Mouse (Mus musculus): Measurements from ENCODE around the gene Gli2.

Gene Gli2

DNA sequence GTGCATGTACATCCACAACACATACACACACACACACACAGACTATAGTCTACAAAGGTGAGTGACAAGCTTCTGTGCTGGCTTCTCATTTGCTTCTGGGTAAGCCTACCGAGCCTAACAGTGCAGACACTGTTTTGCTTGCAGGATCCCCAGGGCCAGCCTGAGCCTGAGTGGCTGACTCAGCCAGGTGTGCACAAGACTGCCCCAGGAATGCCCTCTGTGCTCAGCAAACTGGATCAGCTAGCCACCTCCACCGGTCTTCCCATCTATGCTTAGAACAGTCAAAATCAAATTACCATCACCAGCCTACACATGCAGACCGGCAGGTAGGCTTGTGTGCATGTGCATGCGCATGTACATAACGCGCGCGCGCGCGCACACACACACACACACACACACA is 97.6 kb downstream of the Gli2 start:
- no peak for DNase-seq (ENCODE audit: low read depth, low spot score)
- Histone ChIP-seq H3K36me3 (ENCODE audit: control insufficient read depth, insufficient read depth, low read length, poor library complexity, severe bottlenecking) (no peaks in the 10 kb centered on the region), H3K27me3 (ENCODE audit: control insufficient read depth, insufficient read depth, low read length, poor library complexity, severe bottlenecking) (no peaks in the 10 kb centered on the region)

DNA sequence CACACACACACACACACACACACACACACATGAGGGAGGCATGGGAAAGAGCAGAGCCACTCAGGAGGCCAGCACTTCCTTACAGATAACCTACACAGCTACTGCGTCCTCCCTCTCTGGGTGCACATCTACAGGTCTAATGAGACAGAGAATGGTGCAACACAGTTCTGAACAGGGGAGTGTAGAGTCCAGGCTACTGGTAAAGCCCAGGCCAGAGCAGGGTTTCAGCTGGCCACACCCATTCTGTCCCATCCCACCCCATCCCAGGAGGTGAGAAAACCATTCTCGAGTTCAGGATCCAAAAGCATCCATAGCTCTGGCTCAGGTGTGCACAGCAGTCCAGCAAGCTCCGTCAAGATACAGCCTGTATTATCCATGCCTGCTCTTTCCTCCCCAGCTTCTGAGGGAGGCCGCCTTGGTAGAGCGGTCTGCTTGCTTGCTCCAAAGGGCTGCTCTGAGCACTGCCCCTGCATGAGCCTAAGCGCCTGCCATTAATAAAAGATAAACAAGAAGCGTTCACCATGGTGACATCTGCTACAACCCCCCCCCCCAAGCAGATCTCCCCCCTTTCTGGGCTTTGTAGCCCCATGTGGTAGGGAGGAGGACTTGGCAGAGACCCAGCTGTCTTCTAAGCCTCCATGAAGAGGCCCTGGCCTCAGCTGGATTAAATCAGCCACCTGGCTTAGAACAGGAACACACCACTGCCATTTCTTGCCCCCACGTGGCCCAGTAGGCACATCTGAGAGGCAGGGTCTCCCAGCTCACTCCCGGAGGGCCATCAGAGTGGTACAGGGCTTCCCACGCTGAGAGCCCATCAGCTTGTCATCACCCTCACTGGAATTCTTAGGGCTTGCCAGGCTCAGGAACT is 98.8 kb downstream of the Gli2 start:
- H3K36me3 ChIP-seq (ENCODE audit: control insufficient read depth, insufficient read depth, low read length, poor library complexity, severe bottlenecking), result no peaks in the 10 kb centered on the region
- no peaks in the 10 kb centered on the region for H3K27me3 ChIP-seq (ENCODE audit: control insufficient read depth, insufficient read depth, low read length, poor library complexity, severe bottlenecking)
- no peak for DNase-seq (ENCODE audit: low read depth, low spot score)

DNA sequence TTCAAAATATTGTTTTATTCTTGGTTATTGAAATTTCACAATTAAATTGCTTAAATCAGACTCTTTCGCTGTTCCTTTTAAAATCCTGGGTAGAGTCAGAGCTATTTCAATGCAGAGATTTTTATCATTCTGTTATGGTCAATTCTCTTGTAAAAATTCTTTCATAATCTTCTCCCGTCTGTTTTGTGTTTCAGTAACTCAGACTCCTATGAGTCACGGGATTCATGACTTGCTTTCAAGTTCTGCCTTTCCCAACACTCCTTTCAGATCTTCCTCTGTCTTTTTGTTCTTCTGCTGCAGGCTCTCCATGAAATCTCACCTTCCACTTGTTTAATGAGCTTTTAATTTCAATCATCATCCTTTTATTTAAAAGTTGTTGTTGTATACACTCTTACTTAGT is 100.4 kb downstream of the Gli2 start:
- Histone ChIP-seq H3K36me3 (ENCODE audit: control insufficient read depth, insufficient read depth, low read length, poor library complexity, severe bottlenecking) (no peaks in the 10 kb centered on the region), H3K27me3 (ENCODE audit: control insufficient read depth, insufficient read depth, low read length, poor library complexity, severe bottlenecking) (no peaks in the 10 kb centered on the region)
- DNase-seq (ENCODE audit: low read depth, low spot score), result no peak

DNA sequence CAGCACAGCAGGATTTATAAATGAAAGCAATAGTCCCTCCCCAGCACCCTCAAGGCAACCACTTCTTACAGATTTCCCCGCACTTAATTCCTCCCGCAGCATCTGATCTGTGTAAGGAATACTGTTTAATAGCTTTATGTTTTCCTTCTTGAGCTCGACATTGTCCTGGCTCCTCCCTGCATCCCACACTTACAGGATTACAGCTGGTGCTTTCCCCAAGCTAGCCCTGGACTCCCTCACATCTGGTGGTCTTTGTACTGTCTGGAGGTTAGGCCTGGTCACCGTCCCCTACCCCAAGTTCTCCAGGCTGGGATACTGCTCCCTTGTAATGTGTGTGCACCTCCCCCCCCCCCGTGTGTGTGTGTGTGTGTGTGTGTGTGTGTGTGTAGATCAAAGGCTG is 101.1 kb downstream of the Gli2 start:
- H3K27me3 ChIP-seq (ENCODE audit: control insufficient read depth, insufficient read depth, low read length, poor library complexity, severe bottlenecking), result no peaks in the 10 kb centered on the region
- DNase-seq (ENCODE audit: low read depth, low spot score), result no peak

DNA sequence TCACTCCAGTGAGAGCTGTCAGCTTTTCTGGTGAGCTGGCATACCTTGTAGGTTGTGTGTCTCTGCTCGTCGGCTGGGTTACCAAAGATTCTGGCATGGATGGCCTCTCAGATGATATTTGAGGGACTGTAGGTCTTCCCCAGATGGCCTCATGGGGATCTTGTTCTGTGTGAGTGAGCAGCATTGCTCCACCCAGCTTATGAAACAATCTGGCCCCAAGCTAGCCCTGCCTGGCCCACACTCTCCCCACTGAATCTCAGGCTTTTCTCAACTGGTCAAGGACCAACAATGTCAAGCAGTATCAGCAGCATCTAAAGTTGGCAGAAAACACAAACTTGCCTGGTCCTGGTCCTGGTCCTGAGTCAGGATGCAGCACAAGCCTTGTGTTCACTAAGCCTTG is 105.0 kb downstream of the Gli2 start:
- Histone ChIP-seq H3K27me3 (ENCODE audit: control insufficient read depth, insufficient read depth, low read length, poor library complexity, severe bottlenecking) (no peaks in the 10 kb centered on the region), H3K36me3 (ENCODE audit: control insufficient read depth, insufficient read depth, low read length, poor library complexity, severe bottlenecking) (no peaks in the 10 kb centered on the region)
- DNase-seq (ENCODE audit: low read depth, low spot score), result no peak

More for the DNA sequence above, 101.1 kb downstream of the Gli2 start:
- no peaks in the 10 kb centered on the region for H3K36me3 ChIP-seq (ENCODE audit: control insufficient read depth, insufficient read depth, low read length, poor library complexity, severe bottlenecking)

DNA sequence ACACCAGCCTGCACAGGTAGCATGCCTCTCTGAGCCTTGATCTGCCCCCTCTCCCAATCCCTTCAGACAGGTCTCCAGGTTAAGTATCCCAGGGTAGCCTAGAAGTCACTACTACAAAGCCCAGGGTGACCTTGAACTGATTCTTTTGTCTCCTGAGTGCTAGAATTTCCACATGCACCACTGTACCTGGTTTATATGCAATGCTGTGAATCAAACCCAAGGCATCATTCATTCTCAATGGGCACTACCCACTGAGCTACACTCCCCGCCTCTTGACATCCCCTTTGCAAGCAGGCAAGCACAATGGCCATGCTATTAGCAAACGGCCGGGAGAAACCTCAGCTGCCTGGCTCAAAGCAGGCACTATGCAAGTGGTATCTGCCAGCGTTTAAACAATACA is 106.2 kb downstream of the Gli2 start:
- H3K36me3 ChIP-seq (ENCODE audit: control insufficient read depth, insufficient read depth, low read length, poor library complexity, severe bottlenecking), result no peaks in the 10 kb centered on the region
- H3K27me3 ChIP-seq (ENCODE audit: control insufficient read depth, insufficient read depth, low read length, poor library complexity, severe bottlenecking), result no peaks in the 10 kb centered on the region
- DNase-seq (ENCODE audit: low read depth, low spot score), result no peak

DNA sequence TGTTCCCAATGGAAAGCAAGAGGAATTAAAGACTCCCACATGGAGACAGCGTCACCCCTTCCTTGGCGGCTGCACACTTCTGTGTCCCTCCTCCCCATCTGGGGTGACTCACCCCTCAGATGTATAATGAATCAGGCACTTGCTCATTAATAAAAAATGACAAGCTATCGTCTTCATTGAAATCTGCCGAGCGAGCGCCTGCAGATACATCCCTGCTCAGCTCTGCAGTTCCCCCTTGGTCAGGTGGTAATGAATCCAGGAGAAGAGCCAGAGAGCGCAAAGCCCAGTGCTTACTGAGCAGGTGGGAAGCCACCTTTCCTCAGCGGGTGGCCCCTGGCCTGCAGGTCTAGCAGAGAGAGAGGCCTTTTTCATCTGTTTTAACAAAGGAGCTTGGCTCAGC is 112.1 kb downstream of the Gli2 start:
- H3K27me3 ChIP-seq (ENCODE audit: control insufficient read depth, insufficient read depth, low read length, poor library complexity, severe bottlenecking), result no peaks in the 10 kb centered on the region
- DNase-seq (ENCODE audit: low read depth, low spot score), result no peak
- no peaks in the 10 kb centered on the region for H3K36me3 ChIP-seq (ENCODE audit: control insufficient read depth, insufficient read depth, low read length, poor library complexity, severe bottlenecking)

DNA sequence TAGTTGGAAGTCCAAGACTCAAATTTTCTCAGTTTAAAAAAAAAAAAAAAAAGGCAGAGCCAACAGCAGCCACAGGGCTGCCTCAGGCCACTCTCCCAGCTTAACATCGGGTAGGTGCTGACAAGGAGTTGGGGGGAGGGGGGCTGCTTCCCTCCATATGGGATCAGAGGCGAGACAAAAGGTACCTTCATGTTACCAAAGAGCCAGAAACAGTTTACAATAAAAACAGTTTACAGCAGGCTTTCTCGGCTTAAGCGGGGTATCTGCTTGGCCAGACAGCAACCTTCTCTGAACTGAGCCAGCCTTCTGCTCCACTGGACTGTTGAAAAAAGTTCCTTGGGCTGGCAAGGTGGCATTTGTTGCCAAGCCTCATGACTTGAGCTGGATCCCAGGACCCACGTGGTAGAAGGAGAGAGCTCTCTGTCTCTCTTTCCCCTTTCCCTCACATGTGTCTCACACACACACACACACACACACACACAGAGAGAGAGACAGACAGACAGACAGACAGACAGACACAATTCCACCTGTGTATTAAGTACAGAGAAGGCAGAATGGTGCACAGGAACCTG is 113.1 kb downstream of the Gli2 start:
- Histone ChIP-seq H3K27me3 (ENCODE audit: control insufficient read depth, insufficient read depth, low read length, poor library complexity, severe bottlenecking) (no peaks in the 10 kb centered on the region), H3K36me3 (ENCODE audit: control insufficient read depth, insufficient read depth, low read length, poor library complexity, severe bottlenecking) (no peaks in the 10 kb centered on the region)
- DNase-seq (ENCODE audit: low read depth, low spot score), result no peak

DNA sequence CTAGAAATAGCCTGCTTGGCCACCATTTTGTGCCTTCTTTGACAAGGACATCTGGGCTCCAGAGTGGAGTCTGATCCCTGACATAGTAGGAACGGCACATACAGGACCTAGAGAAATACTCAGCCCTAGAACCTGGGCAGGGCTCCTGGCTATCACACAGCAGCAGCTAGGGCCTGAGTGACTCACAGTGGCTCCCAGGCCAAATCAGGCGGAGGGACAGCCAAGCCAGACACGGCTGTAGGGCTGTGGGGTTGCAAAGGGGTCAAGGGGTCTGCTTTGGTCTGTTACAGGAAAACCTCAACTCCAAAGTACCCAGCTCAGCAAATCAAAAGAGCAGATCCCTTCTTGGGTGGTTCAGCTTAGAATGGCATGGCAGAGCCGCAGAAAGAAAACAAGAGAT is 115.2 kb downstream of the Gli2 start:
- H3K27me3 ChIP-seq (ENCODE audit: control insufficient read depth, insufficient read depth, low read length, poor library complexity, severe bottlenecking), result no peaks in the 10 kb centered on the region
- DNase-seq (ENCODE audit: low read depth, low spot score), result no peak
- H3K36me3 ChIP-seq (ENCODE audit: control insufficient read depth, insufficient read depth, low read length, poor library complexity, severe bottlenecking), result no peaks in the 10 kb centered on the region

DNA sequence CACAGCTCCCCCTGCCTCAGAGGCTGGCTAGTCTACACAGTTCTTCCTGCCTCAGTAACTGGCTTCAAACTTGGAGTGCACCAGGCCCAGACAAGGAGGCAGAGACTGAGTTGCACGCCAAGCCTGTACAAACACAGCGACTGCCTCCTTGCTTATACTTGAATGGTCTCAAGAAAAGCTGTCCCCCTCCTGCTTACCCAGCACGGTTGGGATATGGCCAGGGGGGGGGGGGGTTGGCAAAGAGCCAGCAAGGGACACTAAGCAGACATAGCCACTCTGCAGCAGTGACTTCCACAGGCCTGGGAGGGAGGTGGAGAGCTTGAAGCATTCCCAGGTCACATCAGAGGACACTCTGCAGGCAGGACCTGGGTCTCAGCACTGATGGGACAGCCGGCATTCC is 117.3 kb downstream of the Gli2 start:
- Histone ChIP-seq H3K36me3 (ENCODE audit: control insufficient read depth, insufficient read depth, low read length, poor library complexity, severe bottlenecking) (no peaks in the 10 kb centered on the region), H3K27me3 (ENCODE audit: control insufficient read depth, insufficient read depth, low read length, poor library complexity, severe bottlenecking) (no peaks in the 10 kb centered on the region)
- no peak for DNase-seq (ENCODE audit: low read depth, low spot score)

DNA sequence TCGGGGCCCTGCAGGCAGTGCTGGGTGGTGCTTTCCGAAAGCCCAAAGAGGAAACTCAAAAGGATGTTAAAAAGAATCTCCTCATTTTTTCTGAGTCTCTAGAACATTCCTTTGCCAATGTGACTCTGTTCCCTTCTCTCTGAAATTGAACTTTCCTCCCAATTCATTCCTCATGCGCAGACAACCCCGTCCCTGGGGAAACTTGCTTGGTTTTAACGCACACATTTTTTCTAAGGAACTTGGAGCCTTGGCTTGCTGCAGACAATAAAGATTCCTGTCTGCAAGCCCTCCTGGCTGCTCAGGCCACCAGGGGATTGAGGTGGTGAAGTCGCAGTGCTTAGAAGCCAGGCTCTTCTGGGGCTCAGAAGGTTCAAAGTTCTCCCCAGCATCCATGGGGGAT is 117.9 kb downstream of the Gli2 start:
- no peaks in the 10 kb centered on the region for H3K36me3 ChIP-seq (ENCODE audit: control insufficient read depth, insufficient read depth, low read length, poor library complexity, severe bottlenecking)
- DNase-seq (ENCODE audit: low read depth, low spot score), result no peak
- no peaks in the 10 kb centered on the region for H3K27me3 ChIP-seq (ENCODE audit: control insufficient read depth, insufficient read depth, low read length, poor library complexity, severe bottlenecking)

DNA sequence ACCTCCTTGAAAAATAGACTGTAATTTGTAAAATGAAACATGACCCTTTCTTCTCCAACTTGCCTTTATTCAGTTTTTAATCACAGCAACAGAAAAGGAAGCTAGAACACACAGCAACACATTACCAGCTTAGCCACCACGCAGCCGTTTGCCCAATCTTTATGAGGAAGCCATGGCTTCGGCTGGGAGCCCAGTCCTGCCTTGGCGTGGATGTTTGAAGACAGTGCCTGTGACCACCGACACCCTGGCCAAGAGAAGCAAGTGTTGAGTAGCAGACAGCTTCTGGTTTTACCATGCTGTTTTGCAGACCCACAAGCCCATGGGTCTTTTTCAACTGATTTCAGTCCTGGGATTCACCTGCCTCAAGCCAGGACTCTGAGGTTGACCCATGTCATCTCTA is 121.3 kb downstream of the Gli2 start:
- H3K36me3 ChIP-seq (ENCODE audit: control insufficient read depth, insufficient read depth, low read length, poor library complexity, severe bottlenecking), result no peaks in the 10 kb centered on the region
- DNase-seq (ENCODE audit: low read depth, low spot score), result no peak
- no peaks in the 10 kb centered on the region for H3K27me3 ChIP-seq (ENCODE audit: control insufficient read depth, insufficient read depth, low read length, poor library complexity, severe bottlenecking)

DNA sequence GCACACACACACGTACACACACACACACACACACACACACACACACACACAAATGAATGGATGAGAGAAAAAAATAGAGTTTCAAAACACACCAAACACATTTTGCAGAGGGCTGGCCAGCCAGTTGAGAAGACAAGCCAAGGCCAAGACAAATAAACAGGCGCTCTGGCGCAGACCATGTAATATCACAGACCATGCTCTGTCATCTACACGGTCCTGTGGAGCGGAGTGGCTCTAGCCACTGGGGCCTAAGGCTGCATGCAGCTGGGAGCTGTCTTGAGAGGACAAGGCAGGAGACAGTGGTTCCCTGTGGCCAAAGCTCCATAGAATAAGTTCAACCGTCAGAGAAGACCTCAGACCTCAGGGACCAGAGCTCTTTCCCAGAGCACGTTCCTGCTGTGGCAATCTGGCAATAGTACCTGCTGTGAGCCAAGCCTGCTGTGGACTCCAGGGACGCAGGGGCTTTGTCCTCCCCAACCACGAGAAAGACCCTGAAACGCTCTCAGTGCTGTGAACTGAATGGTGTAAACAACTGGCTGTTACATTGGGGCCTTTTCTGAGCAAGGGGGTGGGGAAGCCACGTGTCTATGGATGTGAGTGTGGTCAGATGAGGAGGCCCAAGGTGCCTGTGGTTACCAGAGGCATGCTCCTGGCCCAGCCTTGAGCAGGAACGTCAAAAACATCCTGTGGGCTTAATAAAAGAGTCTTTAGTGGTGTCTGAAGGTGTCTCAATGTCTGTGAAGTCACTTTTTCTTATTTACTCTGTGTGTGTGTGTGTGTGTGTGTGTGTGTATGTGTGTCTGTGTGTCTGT is 125.7 kb downstream of the Gli2 start:
- H3K36me3 ChIP-seq (ENCODE audit: control insufficient read depth, insufficient read depth, low read length, poor library complexity, severe bottlenecking), result no peaks in the 10 kb centered on the region
- no peaks in the 10 kb centered on the region; the same call in 1 of the 2 replicates for H3K27me3 ChIP-seq (ENCODE audit: control insufficient read depth, insufficient read depth, low read length, poor library complexity, severe bottlenecking)
- DNase-seq (ENCODE audit: low read depth, low spot score), result no peak

DNA sequence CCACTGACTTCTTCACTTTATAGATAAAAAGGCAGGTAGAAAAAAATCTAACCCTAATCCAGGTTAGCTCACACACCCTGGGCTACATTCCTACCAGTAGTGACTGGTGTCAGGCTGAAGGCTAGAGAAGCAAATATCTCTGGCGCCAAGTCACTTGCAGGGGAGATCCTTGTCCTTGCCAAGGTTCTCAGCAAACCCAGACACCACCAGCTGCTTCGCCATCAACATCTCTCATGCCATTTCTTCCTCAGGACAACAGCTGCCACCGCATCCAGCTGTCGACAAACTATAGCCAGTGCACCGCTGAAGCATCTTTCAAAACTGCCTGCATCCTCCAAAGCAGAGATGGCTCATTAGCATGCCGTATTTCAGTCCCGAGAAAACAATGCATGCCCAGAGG is 126.9 kb downstream of the Gli2 start:
- H3K27me3 ChIP-seq (ENCODE audit: control insufficient read depth, insufficient read depth, low read length, poor library complexity, severe bottlenecking), result no peaks in the 10 kb centered on the region; the same call in 1 of the 2 replicates
- no peak for DNase-seq (ENCODE audit: low read depth, low spot score)

DNA sequence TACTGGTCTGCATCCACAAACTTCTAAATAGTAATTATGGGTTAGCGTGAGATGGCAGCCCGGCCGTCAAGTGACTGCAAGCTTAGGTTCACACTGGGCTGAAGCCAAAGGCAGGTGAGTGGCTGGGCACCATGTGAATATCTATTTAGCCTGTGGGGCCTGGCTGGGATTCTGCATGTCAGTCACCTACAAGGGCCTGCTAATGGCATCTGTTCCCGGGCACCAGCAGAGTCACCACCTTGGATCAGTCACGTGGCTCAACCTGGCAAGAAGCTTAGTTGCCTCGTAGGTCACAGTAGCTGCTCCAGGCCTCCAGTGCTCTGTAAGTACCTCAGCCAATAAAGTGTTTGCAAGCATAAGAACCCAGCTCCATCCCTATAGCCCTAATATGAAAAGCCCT is 131.2 kb downstream of the Gli2 start:
- no peak for DNase-seq (ENCODE audit: low read depth, low spot score)
- Histone ChIP-seq H3K27me3 (ENCODE audit: control insufficient read depth, insufficient read depth, low read length, poor library complexity, severe bottlenecking) (no peaks in the 10 kb centered on the region; the same call in 1 of the 2 replicates), H3K36me3 (ENCODE audit: control insufficient read depth, insufficient read depth, low read length, poor library complexity, severe bottlenecking) (no peaks in the 10 kb centered on the region)

More for the DNA sequence above, 126.9 kb downstream of the Gli2 start:
- H3K36me3 ChIP-seq (ENCODE audit: control insufficient read depth, insufficient read depth, low read length, poor library complexity, severe bottlenecking), result no peaks in the 10 kb centered on the region
